Mouse (Mus musculus) midbrain, embryonic 16.5 days (tissue): ENCODE measurements at regions not wholly inside any gene's neighbourhood (a gene's known extent, or its start where the extent isn't known, plus 50 kb on each side); places are given as distances from the start of the nearest gene placed in this dataset.

Experiments
- ATAC-seq: fragments of 200-750 bp; cut with Nextera tagmentation; 2 replicates; pipeline ENCODE4 v1.8.0; 2017; ENCODE audit warnings: moderate TSS enrichment
- H3K27ac ChIP-seq: fragments of 300-500 bp; sonication (generic); 2 replicates; pipeline ENCODE4 v1.5.1; 2014; ENCODE audit warnings: mild to moderate bottlenecking, low read length, mixed read lengths
- H3K27me3 ChIP-seq: fragments of 300-500 bp; sonication (generic); 2 replicates; pipeline ENCODE4 v1.6.1; 2014; ENCODE audit warnings: low read depth, low read length, mixed read lengths; ENCODE audit not compliant: control insufficient read depth, insufficient read depth
- H3K36me3 ChIP-seq: fragments of 300-500 bp; sonication (generic); 2 replicates; pipeline ENCODE4 v1.6.1; 2014; ENCODE audit warnings: mild to moderate bottlenecking, low read length, moderate library complexity, mixed read lengths; ENCODE audit not compliant: control insufficient read depth, insufficient read depth
- H3K4me1 ChIP-seq: fragments of 300-500 bp; sonication (generic); 2 replicates; pipeline ENCODE4 v1.6.1; 2014; ENCODE audit warnings: mild to moderate bottlenecking, low read length, mixed read lengths; ENCODE audit not compliant: control insufficient read depth, insufficient read depth
- H3K4me2 ChIP-seq: fragments of 300-500 bp; sonication (generic); 2 replicates; pipeline ENCODE4 v1.6.1; 2014; ENCODE audit warnings: mild to moderate bottlenecking, low read length, mixed read lengths
- H3K4me3 ChIP-seq: fragments of 300-500 bp; sonication (generic); 2 replicates; pipeline ENCODE4 v1.5.1; 2014; ENCODE audit warnings: low read depth, mild to moderate bottlenecking, low read length, moderate library complexity, mixed read lengths
- H3K9ac ChIP-seq: fragments of 300-500 bp; sonication (generic); 2 replicates; pipeline ENCODE4 v1.6.1; 2014; ENCODE audit warnings: low read depth, low read length, mixed read lengths
- H3K9me3 ChIP-seq: fragments of 300-500 bp; sonication (generic); replicated peaks from 2 replicates; pipeline ENCODE4 v1.6.1; 2014; ENCODE audit warnings: mild to moderate bottlenecking, low read length, mixed read lengths; ENCODE audit not compliant: control insufficient read depth, poor library complexity, severe bottlenecking
- WGBS: fragments of 180-500 bp; shearing (Covaris S2); extraction: QIAGEN DNeasy Blood & Tissue Kit; methylation state at CpG from one replicate; pipeline ENCODE4 v1.1.7; 2014; 5-methylcytosine and 5-hydroxymethylcytosine counted together

- Histone ChIP-seq H3K9me3 (0 out of 2 replicates have a peak, but pooled peaks cover 7% of the 10 kb centered on the region), H3K4me2 (no peak overlapping the region), H3K4me1 (no peaks in the 10 kb centered on the region), H3K27ac (no peak overlapping the region), H3K9ac (no peak overlapping the region), H3K36me3 (no peaks in the 10 kb centered on the region), H3K27me3 (no peaks in the 10 kb centered on the region), H3K4me3 (no peak overlapping the region)
- WGBS, result 57% methylated on average over 1 of the region's 1 CpGs
- ATAC-seq, result no peak
These were observed 152.8 kb downstream of the Diras2 start for GRCm38 (mm10) chr13:52378236-52378635.

DNA sequence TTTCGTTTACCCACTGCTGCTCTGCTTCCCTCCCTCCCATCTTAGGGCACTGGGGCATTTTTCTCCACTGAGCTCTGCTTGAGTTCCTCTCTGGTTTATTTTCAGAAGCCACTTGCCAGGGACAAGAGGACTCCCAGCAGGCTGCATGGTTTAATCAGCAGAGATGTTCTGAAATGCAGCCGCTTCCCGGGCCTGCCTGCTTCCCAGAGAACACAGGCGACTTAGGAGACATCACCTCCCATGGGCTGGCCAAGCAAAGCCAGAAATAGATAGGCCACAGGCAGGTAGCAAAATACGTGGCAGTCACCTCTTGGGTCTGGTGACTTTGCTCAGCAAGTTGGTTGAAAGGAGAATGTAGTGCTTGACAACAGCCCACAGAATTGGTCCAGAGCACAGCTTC is 141.8 kb downstream of the Diras2 start:
- H3K9ac ChIP-seq, result no peak overlapping the region
- H3K27ac ChIP-seq, result no peak overlapping the region
- peaks cover 6% of the 10 kb centered on the region; the same call in 1 of the 2 replicates for H3K9me3 ChIP-seq
- no peak for ATAC-seq
- no peak overlapping the region for H3K4me3 ChIP-seq
- 88% methylated on average over 5 of the region's 5 CpGs for WGBS
- no peaks in the 10 kb centered on the region for H3K36me3 ChIP-seq
- H3K27me3 ChIP-seq, result no peaks in the 10 kb centered on the region
- no peak overlapping the region for H3K4me2 ChIP-seq
- no peaks in the 10 kb centered on the region for H3K4me1 ChIP-seq

- no peak overlapping the region for H3K9ac ChIP-seq
- H3K27ac ChIP-seq, result no peak overlapping the region
- no peaks in the 10 kb centered on the region for H3K36me3 ChIP-seq
- H3K4me2 ChIP-seq, result no peak overlapping the region
- no peak for ATAC-seq
- no peak overlapping the region for H3K4me3 ChIP-seq
- H3K4me1 ChIP-seq, result no peaks in the 10 kb centered on the region
- WGBS, result 93% methylated on average over 8 of the region's 8 CpGs
- no peaks in the 10 kb centered on the region for H3K9me3 ChIP-seq
- no peaks in the 10 kb centered on the region for H3K27me3 ChIP-seq
These were observed 135.3 kb downstream of the Diras2 start for GRCm38 (mm10) chr13:52395786-52396185.

DNA sequence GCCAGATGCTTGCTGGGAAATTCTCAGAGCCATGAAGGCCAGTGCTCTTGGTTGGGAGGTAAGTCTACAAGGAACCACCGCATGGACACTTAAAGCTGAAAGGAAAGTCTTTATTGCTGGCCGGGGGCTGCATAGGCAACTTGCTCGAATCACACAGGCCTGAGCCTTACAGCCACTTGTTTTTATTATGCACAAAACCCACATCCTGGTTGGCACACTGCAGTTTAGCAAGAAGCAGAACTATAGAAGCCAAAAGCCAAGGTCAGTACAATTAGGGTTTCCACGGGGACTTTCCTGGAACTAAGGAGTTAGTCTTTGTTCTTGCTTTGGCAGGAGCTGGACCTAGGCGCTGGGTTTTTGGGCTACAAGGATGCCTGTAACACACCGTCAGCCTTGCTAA is 132.7 kb downstream of the Diras2 start:
- H3K4me2 ChIP-seq, result no peak overlapping the region
- H3K36me3 ChIP-seq, result no peaks in the 10 kb centered on the region
- no peaks in the 10 kb centered on the region for H3K4me1 ChIP-seq
- no peak overlapping the region for H3K9ac ChIP-seq
- H3K27me3 ChIP-seq, result no peaks in the 10 kb centered on the region
- ATAC-seq, result no peak
- no peaks in the 10 kb centered on the region for H3K9me3 ChIP-seq
- no peak overlapping the region for H3K4me3 ChIP-seq
- no peak overlapping the region for H3K27ac ChIP-seq
- 75% methylated on average over 6 of the region's 6 CpGs for WGBS

DNA sequence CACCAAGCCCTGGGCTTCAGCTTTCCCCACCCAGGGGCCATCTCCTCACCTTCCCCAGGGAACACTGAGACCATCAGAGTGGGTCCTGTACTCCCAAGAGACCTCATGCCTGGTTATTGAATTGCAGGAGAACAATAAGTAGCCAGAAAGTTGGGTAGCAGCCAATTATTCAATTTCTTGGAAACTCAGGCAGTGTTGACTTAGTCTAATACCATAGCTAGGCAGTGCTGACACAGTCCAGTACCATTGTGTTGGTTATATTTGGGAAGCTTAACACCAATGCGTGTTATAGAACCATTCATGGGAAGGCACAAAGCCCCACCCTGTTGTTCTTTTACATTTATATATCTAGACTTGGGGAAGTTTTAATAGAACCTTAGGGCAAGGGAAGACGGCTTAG is 131.9 kb downstream of the Diras2 start:
- H3K36me3 ChIP-seq, result no peaks in the 10 kb centered on the region
- no peaks in the 10 kb centered on the region for H3K27me3 ChIP-seq
- H3K4me1 ChIP-seq, result no peaks in the 10 kb centered on the region
- 89% methylated on average over 2 of the region's 2 CpGs for WGBS
- no peak overlapping the region for H3K9ac ChIP-seq
- H3K4me2 ChIP-seq, result no peak overlapping the region
- H3K27ac ChIP-seq, result no peak overlapping the region
- H3K4me3 ChIP-seq, result no peak overlapping the region
- no peak for ATAC-seq
- no peaks in the 10 kb centered on the region for H3K9me3 ChIP-seq

GRCm38 (mm10) chr13:52403805-52404204 is 127.3 kb downstream of the Diras2 start:
- Histone ChIP-seq H3K9ac (no peak overlapping the region), H3K36me3 (no peaks in the 10 kb centered on the region), H3K9me3 (no peaks in the 10 kb centered on the region), H3K27me3 (no peaks in the 10 kb centered on the region), H3K4me1 (no peaks in the 10 kb centered on the region), H3K4me2 (no peak overlapping the region), H3K27ac (no peak overlapping the region), H3K4me3 (no peak overlapping the region)
- WGBS, result 69% methylated on average over 3 of the region's 3 CpGs
- no peak for ATAC-seq

GRCm38 (mm10) chr13:52416301-52416700 is 114.8 kb downstream of the Diras2 start:
- no peaks in the 10 kb centered on the region for H3K36me3 ChIP-seq
- no peak for ATAC-seq
- 34% methylated on average over 1 of the region's 1 CpGs for WGBS

GRCm38 (mm10) chr13:52422456-52422855 is 108.6 kb downstream of the Diras2 start:
- 87% methylated on average over 3 of the region's 3 CpGs for WGBS
- Histone ChIP-seq H3K9ac (no peak overlapping the region), H3K27me3 (no peaks in the 10 kb centered on the region), H3K4me2 (no peak overlapping the region), H3K36me3 (no peaks in the 10 kb centered on the region), H3K4me1 (no peaks in the 10 kb centered on the region), H3K4me3 (no peak overlapping the region), H3K9me3 (no peaks in the 10 kb centered on the region), H3K27ac (no peak overlapping the region)
- ATAC-seq, result no peak

More at GRCm38 (mm10) chr13:52416301-52416700, 114.8 kb downstream of the Diras2 start:
- Histone ChIP-seq H3K4me1 (no peaks in the 10 kb centered on the region), H3K4me2 (no peak overlapping the region), H3K4me3 (no peak overlapping the region), H3K9me3 (no peaks in the 10 kb centered on the region; the same call in 1 of the 2 replicates), H3K9ac (no peak overlapping the region), H3K27ac (no peak overlapping the region), H3K27me3 (no peaks in the 10 kb centered on the region)

DNA sequence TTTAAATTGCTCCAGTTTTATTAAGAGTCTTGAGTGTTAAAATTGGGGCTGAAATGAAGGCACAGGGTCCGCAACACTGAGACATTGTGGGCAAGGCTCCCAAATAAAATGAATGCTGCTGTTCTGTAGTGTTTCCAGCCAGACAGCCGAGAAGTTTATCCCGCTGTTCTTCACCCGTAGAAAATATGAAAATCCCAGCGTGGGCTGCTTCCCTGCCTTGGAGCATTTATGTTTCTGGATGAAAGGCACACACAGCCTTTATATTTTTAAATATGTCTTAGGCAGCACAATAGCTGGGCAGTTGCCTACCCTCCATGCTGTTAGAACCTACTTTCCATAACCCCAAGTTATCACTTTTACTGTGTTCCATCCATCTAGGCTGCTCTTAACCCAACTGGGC is 102.6 kb downstream of the Diras2 start:
- WGBS, result 63% methylated on average over 5 of the region's 5 CpGs
- no peak overlapping the region for H3K27ac ChIP-seq

DNA sequence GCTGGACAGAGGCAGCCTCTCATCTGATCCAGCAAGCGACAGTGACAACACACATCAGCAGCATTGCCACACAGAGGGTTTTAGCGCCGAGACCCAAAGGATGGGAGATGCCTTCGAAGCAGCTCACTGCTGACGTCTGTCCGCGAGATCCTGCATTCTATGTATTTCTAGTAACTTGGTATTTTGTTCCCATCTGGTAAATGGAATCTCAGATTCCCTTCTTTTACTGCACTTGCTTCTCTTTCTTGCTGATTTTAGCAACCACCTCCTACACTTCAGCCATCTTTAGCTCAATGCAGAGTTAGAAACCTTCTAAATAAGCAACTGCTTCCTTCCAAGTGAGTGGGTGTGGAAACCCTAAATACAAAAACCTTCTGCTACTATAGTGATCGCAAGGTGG is 94.3 kb downstream of the Diras2 start:
- ATAC-seq, result no peak
- H3K4me1 ChIP-seq, result no peaks in the 10 kb centered on the region

More for the DNA sequence above, 102.6 kb downstream of the Diras2 start:
- H3K27me3 ChIP-seq, result no peaks in the 10 kb centered on the region
- H3K36me3 ChIP-seq, result no peaks in the 10 kb centered on the region
- H3K4me1 ChIP-seq, result no peaks in the 10 kb centered on the region
- H3K9me3 ChIP-seq, result no peaks in the 10 kb centered on the region
- no peak overlapping the region for H3K9ac ChIP-seq
- H3K4me3 ChIP-seq, result no peak overlapping the region
- no peak overlapping the region for H3K4me2 ChIP-seq
- ATAC-seq, result no peak

More for the DNA sequence above, 94.3 kb downstream of the Diras2 start:
- no peak overlapping the region for H3K4me2 ChIP-seq
- H3K36me3 ChIP-seq, result no peaks in the 10 kb centered on the region
- H3K4me3 ChIP-seq, result no peak overlapping the region
- H3K9ac ChIP-seq, result no peak overlapping the region
- no peaks in the 10 kb centered on the region for H3K9me3 ChIP-seq
- H3K27me3 ChIP-seq, result no peaks in the 10 kb centered on the region
- no peak overlapping the region for H3K27ac ChIP-seq
- 85% methylated on average over 8 of the region's 8 CpGs for WGBS
